Mouse (Mus musculus): ENCODE results near the gene Otogl. TPM values are rescaled to one million over a fixed set of nuclear protein-coding genes. Genes with fewer than 3 reads are reported as not detected.
"Not testable (repeated sequence)": the region's sequence is repeated elsewhere in the genome, so short reads cannot be mapped to it uniquely, and the experiment has no call there.

Gene Otogl
- total and polyA plus RNA-seq, 2 experiments from 2014 or later, result 0.04 to 0.22 TPM

- H3K9me3 ChIP-seq (ENCODE audit: low read length), result no peaks in the 10 kb centered on the region
- H3K27ac ChIP-seq (ENCODE audit: low read depth, low read length), result no peak overlapping the region
- H3K27me3 ChIP-seq (ENCODE audit: insufficient read depth, low read length), result no peaks in the 10 kb centered on the region
- H3K4me2 ChIP-seq (ENCODE audit: low read depth, low read length, poor library complexity, severe bottlenecking), result no peak overlapping the region
- ATAC-seq (ENCODE audit: low FRiP score), result no peak
- H3K4me1 ChIP-seq (ENCODE audit: insufficient read depth, low read length), result no peaks in the 10 kb centered on the region
- no peak overlapping the region for H3K9ac ChIP-seq (replicated peaks; ENCODE audit: low read length, poor library complexity, severe bottlenecking)
- H3K36me3 ChIP-seq (ENCODE audit: insufficient read depth, low read length), result no peaks in the 10 kb centered on the region
- DNase-seq (ENCODE audit: low spot score), result no peak
- 87% methylated on average over 6 of the region's 6 CpGs for WGBS
- no peak overlapping the region for H3K4me3 ChIP-seq (ENCODE audit: low read depth, low read length)
- TF ChIP-seq CTCF (IDR thresholded peaks at IDR 0.05), result no peak
Observed at GRCm38 (mm10) chr10:107810649-107811398, 101.1 kb downstream of the Otogl start.

- no peak for TF ChIP-seq CTCF (IDR thresholded peaks at IDR 0.05)
- H3K4me3 ChIP-seq (ENCODE audit: low read depth, low read length), result no peak overlapping the region
- no peak overlapping the region for H3K27ac ChIP-seq (ENCODE audit: low read depth, low read length)
- no peaks in the 10 kb centered on the region for H3K27me3 ChIP-seq (ENCODE audit: insufficient read depth, low read length)
- WGBS, result 95% methylated on average over 2 of the region's 2 CpGs
- ATAC-seq (ENCODE audit: low FRiP score), result no peak
- no peaks in the 10 kb centered on the region for H3K9me3 ChIP-seq (ENCODE audit: low read length)
- no peak overlapping the region for H3K9ac ChIP-seq (replicated peaks; ENCODE audit: low read length, poor library complexity, severe bottlenecking)
- H3K36me3 ChIP-seq (ENCODE audit: insufficient read depth, low read length), result no peaks in the 10 kb centered on the region
- no peak overlapping the region for H3K4me2 ChIP-seq (ENCODE audit: low read depth, low read length, poor library complexity, severe bottlenecking)
- no peaks in the 10 kb centered on the region for H3K4me1 ChIP-seq (ENCODE audit: insufficient read depth, low read length)
- no peak for DNase-seq (ENCODE audit: low spot score)
Observed at GRCm38 (mm10) chr10:107805203-107805602, 106.7 kb downstream of the Otogl start.

GRCm38 (mm10) chr10:107804285-107804684 lies 107.6 kb downstream of the Otogl start:
- H3K4me1 ChIP-seq (ENCODE audit: insufficient read depth, low read length); ATAC-seq (ENCODE audit: low FRiP score); H3K9me3 ChIP-seq (ENCODE audit: low read length); H3K4me3 ChIP-seq (ENCODE audit: low read depth, low read length); H3K27me3 ChIP-seq (ENCODE audit: insufficient read depth, low read length); H3K36me3 ChIP-seq (ENCODE audit: insufficient read depth, low read length); H3K9ac ChIP-seq (replicated peaks; ENCODE audit: low read length, poor library complexity, severe bottlenecking); DNase-seq (ENCODE audit: low spot score); H3K4me2 ChIP-seq (ENCODE audit: low read depth, low read length, poor library complexity, severe bottlenecking); H3K27ac ChIP-seq (ENCODE audit: low read depth, low read length): not testable (repeated sequence)
- WGBS, result 66% methylated on average over 2 of the region's 2 CpGs

GRCm38 (mm10) chr10:107799671-107800353 lies 112.1 kb downstream of the Otogl start:
- H3K9ac ChIP-seq (replicated peaks; ENCODE audit: low read length, poor library complexity, severe bottlenecking), result no peak overlapping the region
- no peak overlapping the region for H3K4me3 ChIP-seq (ENCODE audit: low read depth, low read length)
- H3K27ac ChIP-seq (ENCODE audit: low read depth, low read length), result no peak overlapping the region
- DNase-seq (ENCODE audit: low spot score) (peak; percentile 75), ATAC-seq (ENCODE audit: low FRiP score) (0 out of 2 replicates have a peak, but pooled peaks have one; percentile 62)
- no peak overlapping the region for H3K4me2 ChIP-seq (ENCODE audit: low read depth, low read length, poor library complexity, severe bottlenecking)
- no peaks in the 10 kb centered on the region for H3K27me3 ChIP-seq (ENCODE audit: insufficient read depth, low read length)
- 12% methylated on average over 7 of the region's 7 CpGs for WGBS
- no peaks in the 10 kb centered on the region for H3K4me1 ChIP-seq (ENCODE audit: insufficient read depth, low read length)
- no peaks in the 10 kb centered on the region for H3K9me3 ChIP-seq (ENCODE audit: low read length)
- peak; percentile 83 for TF ChIP-seq CTCF (IDR thresholded peaks at IDR 0.05)
- H3K36me3 ChIP-seq (ENCODE audit: insufficient read depth, low read length), result no peaks in the 10 kb centered on the region

GRCm38 (mm10) chr10:107794812-107795756 lies 116.8 kb downstream of the Otogl start:
- no peak overlapping the region for H3K9ac ChIP-seq (replicated peaks; ENCODE audit: low read length, poor library complexity, severe bottlenecking)
- TF ChIP-seq CTCF (IDR thresholded peaks at IDR 0.05), result no peak
- H3K4me1 ChIP-seq (ENCODE audit: insufficient read depth, low read length), result no peaks in the 10 kb centered on the region
- H3K4me3 ChIP-seq (ENCODE audit: low read depth, low read length), result no peak overlapping the region
- no peaks in the 10 kb centered on the region for H3K36me3 ChIP-seq (ENCODE audit: insufficient read depth, low read length)
- H3K4me2 ChIP-seq (ENCODE audit: low read depth, low read length, poor library complexity, severe bottlenecking), result no peak overlapping the region
- WGBS, result 87% methylated on average over 10 of the region's 10 CpGs
- DNase-seq (ENCODE audit: low spot score), result no peak
- H3K27ac ChIP-seq (ENCODE audit: low read depth, low read length), result no peak overlapping the region
- H3K27me3 ChIP-seq (ENCODE audit: insufficient read depth, low read length), result no peaks in the 10 kb centered on the region
- no peaks in the 10 kb centered on the region for H3K9me3 ChIP-seq (ENCODE audit: low read length)
- ATAC-seq (ENCODE audit: low FRiP score), result no peak

Measured in midbrain, postnatal 0 days (tissue).